In genomic region chr11:11818797-11819196, GRCm38 (mm10) we compare ENCODE assay signal across 22 mouse cellular contexts. TPM values are rescaled to one million over a fixed set of nuclear protein-coding genes. Genes with fewer than 3 reads are reported as not detected.
DNase-seq lines count a peak whose midpoint lies in the region; ATAC-seq lines count a peak whose summit lies in the region.
"Had no signal": no experiment of that assay in that cellular context is flagged by ENCODE, and none has a peak within 500 bp of the region (broad histone marks: within the 10 kb centered on the region; RNA-seq: fewer than 3 reads in every experiment).

No protein-coding gene starts in this region.

- DNase-seq in hindbrain, embryonic 10.5 days (ENCODE audit: low spot score): no peak
- DNase-seq in hindbrain, embryonic 14.5 days (ENCODE audit: low spot score): no peak
- DNase-seq in embryonic facial prominence, embryonic 10.5 days (ENCODE audit: low spot score): no peak
- peak; percentile 84 for DNase-seq in gastrocnemius, postnatal 25 days
- DNase-seq in layer of hippocampus, adult 9-11 months: no peak
- DNase-seq: adrenal gland, adult 2 months; cerebellum, adult 8-10 months; kidney, postnatal 4 days; lung, postnatal 4 days; right cerebral cortex, adult 18-20 months; thymus, postnatal 36 days had no signal

- H3K4me1 ChIP-seq in hindbrain, embryonic 10.5 days (replicated peaks): peaks cover 37% of the 10 kb centered on the region
- peaks cover 22% of the 10 kb centered on the region for H3K4me1 ChIP-seq in hindbrain, embryonic 14.5 days (replicated peaks; ENCODE audit: control insufficient read depth, insufficient read depth, low read length)
- H3K4me1 ChIP-seq in embryonic facial prominence, embryonic 10.5 days: peaks cover 40% of the 10 kb centered on the region

- H3K9me3 ChIP-seq in hindbrain, embryonic 10.5 days: no peaks in the 10 kb centered on the region
- no peaks in the 10 kb centered on the region for H3K9me3 ChIP-seq in hindbrain, embryonic 14.5 days (ENCODE audit: control insufficient read depth, low read length)
- no peaks in the 10 kb centered on the region for H3K9me3 ChIP-seq in embryonic facial prominence, embryonic 10.5 days
- H3K9me3 ChIP-seq: forebrain, embryonic 15.5 days; heart, embryonic 12.5 days; hindbrain, embryonic 15.5 days; intestine, embryonic 15.5 days; limb, embryonic 13.5 days; lung, embryonic 15.5 days; neural tube, embryonic 12.5 days had no signal

- H3K27me3 ChIP-seq in hindbrain, embryonic 10.5 days (ENCODE audit: insufficient read depth, poor library complexity, severe bottlenecking): no peaks in the 10 kb centered on the region
- H3K27me3 ChIP-seq in hindbrain, embryonic 14.5 days (ENCODE audit: control insufficient read depth, insufficient read depth, low read length): no peaks in the 10 kb centered on the region
- H3K27me3 ChIP-seq in embryonic facial prominence, embryonic 10.5 days (replicated peaks; ENCODE audit: low read depth, poor library complexity, severe bottlenecking): no peaks in the 10 kb centered on the region
- H3K27me3 ChIP-seq: forebrain, embryonic 15.5 days; heart, embryonic 12.5 days; hindbrain, embryonic 15.5 days; intestine, embryonic 15.5 days; limb, embryonic 13.5 days; lung, embryonic 15.5 days; neural tube, embryonic 12.5 days had no signal

- H3K4me2 ChIP-seq in hindbrain, embryonic 14.5 days (replicated peaks): no peak overlapping the region
- H3K4me2 ChIP-seq: forebrain, embryonic 15.5 days; heart, embryonic 12.5 days; hindbrain, embryonic 15.5 days; intestine, embryonic 15.5 days; limb, embryonic 13.5 days; lung, embryonic 15.5 days; midbrain, embryonic 11.5 days; neural tube, embryonic 12.5 days had no signal

- no peak overlapping the region for H3K9ac ChIP-seq in hindbrain, embryonic 14.5 days
- H3K9ac ChIP-seq: forebrain, embryonic 15.5 days; heart, embryonic 12.5 days; hindbrain, embryonic 15.5 days; intestine, embryonic 15.5 days; limb, embryonic 13.5 days; lung, embryonic 15.5 days; neural tube, embryonic 12.5 days had no signal

- WGBS in hindbrain, embryonic 10.5 days: 89% methylated on average over 6 of the region's 6 CpGs
- 95% methylated on average over 6 of the region's 6 CpGs for WGBS in hindbrain, embryonic 14.5 days
- WGBS in embryonic facial prominence, embryonic 10.5 days: 84% methylated on average over 6 of the region's 6 CpGs

- no peak for ATAC-seq in hindbrain, embryonic 14.5 days (ENCODE audit: low FRiP score)
- 0 out of 2 replicates have a peak, but pooled peaks have one; percentile 32 for ATAC-seq in monocyte, adult 5-6 weeks (replicated peaks; ENCODE audit: insufficient number of reproducible peaks, low FRiP score, low TSS enrichment, poor library complexity, severe bottlenecking)
- no peak for ATAC-seq in erythroblast, adult 5-6 weeks (replicated peaks; ENCODE audit: low FRiP score, poor library complexity, severe bottlenecking)
- ATAC-seq: forebrain, embryonic 15.5 days; intestine, embryonic 15.5 days had no signal

- no peak overlapping the region for H3K4me3 ChIP-seq in hindbrain, embryonic 10.5 days
- H3K4me3 ChIP-seq in hindbrain, embryonic 14.5 days (replicated peaks; ENCODE audit: low read length): no peak overlapping the region
- H3K4me3 ChIP-seq in embryonic facial prominence, embryonic 10.5 days: no peak overlapping the region
- H3K4me3 ChIP-seq: erythroblast, embryonic 14.5 days; forebrain, embryonic 15.5 days; heart, embryonic 12.5 days; hindbrain, embryonic 15.5 days; intestine, embryonic 15.5 days; limb, embryonic 13.5 days; lung, embryonic 15.5 days; neural tube, embryonic 12.5 days had no signal

- no peaks in the 10 kb centered on the region for H3K36me3 ChIP-seq in hindbrain, embryonic 10.5 days
- H3K36me3 ChIP-seq in hindbrain, embryonic 14.5 days (replicated peaks; ENCODE audit: control insufficient read depth, insufficient read depth): no peaks in the 10 kb centered on the region
- no peaks in the 10 kb centered on the region for H3K36me3 ChIP-seq in embryonic facial prominence, embryonic 10.5 days (replicated peaks)
- H3K36me3 ChIP-seq: forebrain, embryonic 15.5 days; heart, embryonic 12.5 days; hindbrain, embryonic 15.5 days; intestine, embryonic 15.5 days; limb, embryonic 13.5 days; lung, embryonic 15.5 days; neural tube, embryonic 12.5 days had no signal

- H3K27ac ChIP-seq in hindbrain, embryonic 10.5 days: peak overlapping the region; percentile 45; the same call in 1 of the 2 replicates
- no peak overlapping the region for H3K27ac ChIP-seq in hindbrain, embryonic 14.5 days
- H3K27ac ChIP-seq in embryonic facial prominence, embryonic 10.5 days (replicated peaks): peak overlapping the region; percentile 36
- H3K27ac ChIP-seq: forebrain, embryonic 15.5 days; hindbrain, embryonic 15.5 days; intestine, embryonic 15.5 days; limb, embryonic 13.5 days; lung, embryonic 15.5 days; neural tube, embryonic 12.5 days had no signal

RNA-seq across cellular contexts. Expression of gene Fignl1, which starts 10.0 kb away (rescaled TPM):
- 67.8 and 105 TPM in 2 replicates for polyA plus RNA-seq in hindbrain, embryonic 10.5 days (2016; fragmentation: Nextera tagmentation; extraction: Ambion mirVana)
- 13.3 and 14.8 TPM in 2 replicates for polyA plus RNA-seq in hindbrain, embryonic 14.5 days (2014; fragmentation: Nextera tagmentation; extraction: Ambion mirVana)
- polyA plus RNA-seq in embryonic facial prominence, embryonic 10.5 days (2016; fragmentation: Nextera tagmentation; extraction: Ambion mirVana): 105 and 112 TPM in 2 replicates
- under 1 TPM; 0.51 to 0.54 TPM for total RNA-seq in gastrocnemius, postnatal 25 days (2021)
- total RNA-seq in monocyte, adult 5-6 weeks (2017): 1.8 to 4.7 TPM (median 4.7 TPM) in 3 replicates
- 35.9 and 36.6 TPM in 2 replicates for total RNA-seq in erythroblast, adult 5-6 weeks (2015; ENCODE audit: low replicate concordance)
- total RNA-seq in erythroblast, adult 5-6 weeks (2017; ENCODE audit: low replicate concordance): 34.0 and 40.8 TPM in 2 replicates
